Mouse (Mus musculus): ENCODE measurements at regions not wholly inside any gene's neighbourhood (a gene's known extent, or its start where the extent isn't known, plus 50 kb on each side); places are given as distances from the start of the nearest gene placed in this dataset.

- no peak for DNase-seq
Measured at GRCm38 (mm10) chr8:89316566-89317175, 272.7 kb upstream of the Sall1 start.

- DNase-seq: no peak
Measured at GRCm38 (mm10) chr8:89314907-89315306, 270.9 kb upstream of the Sall1 start.

GRCm38 (mm10) chr8:89310696-89311214 lies 266.8 kb upstream of the Sall1 start:
- no peak for DNase-seq

GRCm38 (mm10) chr8:89309591-89309990 lies 265.6 kb upstream of the Sall1 start:
- no peak for DNase-seq

- DNase-seq: no peak
Measured at GRCm38 (mm10) chr8:89308950-89309349, 265.0 kb upstream of the Sall1 start.

GRCm38 (mm10) chr8:89308532-89308931 lies 264.6 kb upstream of the Sall1 start:
- DNase-seq: no peak

- DNase-seq: no peak
Measured at GRCm38 (mm10) chr8:89307601-89308000, 263.6 kb upstream of the Sall1 start.

- DNase-seq: no peak
Measured at GRCm38 (mm10) chr8:89307085-89307484, 263.1 kb upstream of the Sall1 start.

- DNase-seq: no peak
Measured at GRCm38 (mm10) chr8:89304116-89304515, 260.2 kb upstream of the Sall1 start.

- no peak for DNase-seq
Measured at GRCm38 (mm10) chr8:89303326-89303725, 259.4 kb upstream of the Sall1 start.

GRCm38 (mm10) chr8:89299637-89300036 lies 255.7 kb upstream of the Sall1 start:
- no peak for DNase-seq

GRCm38 (mm10) chr8:89295686-89296085 lies 251.7 kb upstream of the Sall1 start:
- no peak for DNase-seq

- no peak for DNase-seq
Measured at GRCm38 (mm10) chr8:89289017-89289416, 245.1 kb upstream of the Sall1 start.

- no peak for DNase-seq
Measured at GRCm38 (mm10) chr8:89284871-89285564, 241.1 kb upstream of the Sall1 start.

GRCm38 (mm10) chr8:89283105-89284096 lies 239.4 kb upstream of the Sall1 start:
- DNase-seq: no peak

GRCm38 (mm10) chr8:89279844-89280243 lies 235.9 kb upstream of the Sall1 start:
- no peak for DNase-seq

- DNase-seq: no peak
Measured at GRCm38 (mm10) chr8:89279142-89279541, 235.2 kb upstream of the Sall1 start.

GRCm38 (mm10) chr8:89273276-89273675 lies 229.3 kb upstream of the Sall1 start:
- DNase-seq: no peak

GRCm38 (mm10) chr8:89272381-89272815 lies 228.4 kb upstream of the Sall1 start:
- DNase-seq: peak; percentile 21

- no peak for DNase-seq
Measured at GRCm38 (mm10) chr8:89271381-89272355, 227.7 kb upstream of the Sall1 start.

- no peak for DNase-seq
Measured at GRCm38 (mm10) chr8:89270001-89270400, 226.0 kb upstream of the Sall1 start.

Data from right cerebral cortex, postnatal 25 days (tissue).